Mouse (Mus musculus): ENCODE measurements around the gene Mup1. TPM values are rescaled to one million over a fixed set of nuclear protein-coding genes. Genes with fewer than 3 reads are reported as not detected.
"Not testable (repeated sequence)": the region's sequence is repeated elsewhere in the genome, so short reads cannot be mapped to it uniquely, and the experiment has no call there.

Gene Mup1
- polyA plus RNA-seq (2012; rRNA removed) (not detected in 2 replicates), polyA plus RNA-seq (2014; fragmentation: Nextera tagmentation; extraction: Ambion mirVana) (not detected in 2 replicates)

- ATAC-seq (ENCODE audit: insufficient read depth); DNase-seq (ENCODE audit: low read depth in 3 of 3, low spot score in 3 of 3): not testable (repeated sequence)
- WGBS (ENCODE audit: insufficient replicate concordance) = 46% methylated on average over 2 of the region's 4 CpGs
Measured at GRCm38 (mm10) chr4:60501860-60502259, at the start of gene Mup1. TSS of gene Mup1 (minus strand) at chr4:60501960.

More at GRCm38 (mm10) chr4:60501860-60502259, at the start of gene Mup1:
- not testable (repeated sequence) for H3K4me2 ChIP-seq (ENCODE audit: low read depth); H3K4me1 ChIP-seq (replicated peaks; ENCODE audit: control insufficient read depth in 2 of 2, insufficient read depth in 2 of 2, low read length in 1 of 2); H3K27ac ChIP-seq; H3K4me3 ChIP-seq (ENCODE audit: insufficient read depth in 1 of 2, low read depth in 2 of 2, low read length in 2 of 2); H3K9ac ChIP-seq (replicated peaks); H3K27me3 ChIP-seq (ENCODE audit: control insufficient read depth, insufficient read depth, low read length); H3K36me3 ChIP-seq (replicated peaks; ENCODE audit: control insufficient read depth, insufficient read depth, low read depth); H3K9me3 ChIP-seq (ENCODE audit: control insufficient read depth, low read length)

Other genes starting within 250 kb of the Mup1 start
- not detected in 2 replicates for gene Mup9, start 80.0 kb downstream of the Mup1 start, polyA plus RNA-seq (2012; rRNA removed)
- gene Mup9, start 80.0 kb downstream of the Mup1 start, polyA plus RNA-seq (2014; fragmentation: Nextera tagmentation; extraction: Ambion mirVana) = not detected in 2 replicates
- gene Mup10, start 80.2 kb upstream of the Mup1 start, polyA plus RNA-seq (2012; rRNA removed) = not detected in 2 replicates
- gene Mup10, start 80.2 kb upstream of the Mup1 start, polyA plus RNA-seq (2014; fragmentation: Nextera tagmentation; extraction: Ambion mirVana) = not detected in 2 replicates
- not detected in 2 replicates for gene Mup11, start 160.5 kb upstream of the Mup1 start, polyA plus RNA-seq (2012; rRNA removed)
- not detected in 2 replicates for gene Mup11, start 160.5 kb upstream of the Mup1 start, polyA plus RNA-seq (2014; fragmentation: Nextera tagmentation; extraction: Ambion mirVana)
- gene Mup12, start 239.4 kb upstream of the Mup1 start, polyA plus RNA-seq (2012; rRNA removed) = not detected in 2 replicates
- gene Mup12, start 239.4 kb upstream of the Mup1 start, polyA plus RNA-seq (2014; fragmentation: Nextera tagmentation; extraction: Ambion mirVana) = not detected in 2 replicates

Data from liver, embryonic 14.5 days (tissue).